Mouse (Mus musculus): ENCODE measurements at regions not wholly inside any gene's neighbourhood (a gene's known extent, or its start where the extent isn't known, plus 50 kb on each side); places are given as distances from the start of the nearest gene placed in this dataset.

DNA sequence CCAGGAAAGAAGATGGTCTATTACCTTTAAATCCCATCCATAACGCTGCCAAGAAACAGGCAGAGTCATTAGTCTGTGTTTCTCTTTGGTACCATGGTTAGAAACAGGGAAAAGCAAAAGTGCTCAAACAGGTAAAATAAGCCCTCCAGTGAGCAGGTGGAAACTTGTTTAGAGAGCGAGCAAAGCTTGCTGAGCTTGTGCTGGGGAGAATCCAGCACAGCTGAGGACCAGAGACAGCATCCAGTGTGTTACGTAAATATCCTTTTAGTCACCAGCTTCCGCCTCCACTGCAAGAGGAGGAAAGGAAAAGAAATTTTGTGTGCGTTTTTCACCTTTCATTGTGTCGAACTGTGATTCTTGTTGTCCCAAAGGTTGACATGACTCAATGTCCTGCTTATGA is 586.0 kb upstream of the A1bg start:
- H3K27ac ChIP-seq, result no peak overlapping the region
- no peak for TF ChIP-seq EP300 (IDR thresholded peaks at IDR 0.05; ENCODE audit: low read depth)
- TF ChIP-seq CTCF (IDR thresholded peaks at IDR 0.05; ENCODE audit: low read depth), result no peak
- no peak for ATAC-seq (ENCODE audit: insufficient read depth)
- no peaks in the 10 kb centered on the region for H3K27me3 ChIP-seq (ENCODE audit: control insufficient read depth, insufficient read depth, low read length)
- 60% methylated on average over 6 of the region's 6 CpGs for WGBS (ENCODE audit: insufficient replicate concordance)
- no peak overlapping the region for H3K4me3 ChIP-seq (ENCODE audit: insufficient read depth in 1 of 2, low read depth in 2 of 2, low read length in 2 of 2)
- DNase-seq (ENCODE audit: low read depth in 3 of 3, low spot score in 3 of 3), result no peak
- no peaks in the 10 kb centered on the region for H3K36me3 ChIP-seq (replicated peaks; ENCODE audit: control insufficient read depth, insufficient read depth, low read depth)
- H3K9ac ChIP-seq (replicated peaks), result no peak overlapping the region
- no peaks in the 10 kb centered on the region for H3K9me3 ChIP-seq (ENCODE audit: control insufficient read depth, low read length)
- H3K4me2 ChIP-seq (ENCODE audit: low read depth), result no peak overlapping the region
- no peaks in the 10 kb centered on the region for H3K4me1 ChIP-seq (replicated peaks; ENCODE audit: control insufficient read depth in 2 of 2, insufficient read depth in 2 of 2, low read length in 1 of 2)

DNA sequence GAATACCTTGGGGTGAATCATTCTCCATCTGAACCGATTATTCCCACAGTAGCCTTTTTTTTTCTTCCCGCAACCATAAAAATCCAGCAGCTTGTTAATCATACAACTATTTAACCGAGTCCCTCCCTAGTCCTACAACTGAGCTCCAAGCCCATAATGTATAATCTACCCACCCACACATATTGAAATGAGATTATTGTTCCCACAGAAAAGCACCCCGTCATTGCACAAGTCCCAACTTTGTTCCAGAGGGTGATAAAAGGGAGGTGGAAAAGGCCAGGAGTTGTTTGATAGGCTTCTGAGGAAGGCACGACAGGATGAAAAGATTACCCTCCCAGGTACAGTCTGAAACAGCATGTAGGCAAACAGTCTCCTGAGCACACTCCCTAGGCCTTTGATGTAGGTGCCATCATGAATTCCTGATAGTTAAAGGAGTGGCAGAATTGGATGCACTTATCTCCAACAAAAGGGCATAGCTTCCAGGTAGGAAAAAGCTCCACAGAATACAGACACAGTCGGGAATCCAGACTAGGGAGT is 583.6 kb upstream of the A1bg start:
- Histone ChIP-seq H3K27me3 (ENCODE audit: control insufficient read depth, insufficient read depth, low read length) (no peaks in the 10 kb centered on the region), H3K36me3 (replicated peaks; ENCODE audit: control insufficient read depth, insufficient read depth, low read depth) (no peaks in the 10 kb centered on the region), H3K4me3 (ENCODE audit: insufficient read depth in 1 of 2, low read depth in 2 of 2, low read length in 2 of 2) (no peak overlapping the region), H3K27ac (no peak overlapping the region), H3K9ac (replicated peaks) (no peak overlapping the region), H3K9me3 (ENCODE audit: control insufficient read depth, low read length) (no peaks in the 10 kb centered on the region), H3K4me1 (replicated peaks; ENCODE audit: control insufficient read depth in 2 of 2, insufficient read depth in 2 of 2, low read length in 1 of 2) (no peaks in the 10 kb centered on the region), H3K4me2 (ENCODE audit: low read depth) (no peak overlapping the region)
- 64% methylated on average over 6 of the region's 6 CpGs for WGBS (ENCODE audit: insufficient replicate concordance)
- no peak for TF ChIP-seq CTCF (IDR thresholded peaks at IDR 0.05; ENCODE audit: low read depth)
- TF ChIP-seq EP300 (IDR thresholded peaks at IDR 0.05; ENCODE audit: low read depth), result no peak
- no peak for DNase-seq (ENCODE audit: low read depth in 3 of 3, low spot score in 3 of 3)
- no peak for ATAC-seq (ENCODE audit: insufficient read depth)

DNA sequence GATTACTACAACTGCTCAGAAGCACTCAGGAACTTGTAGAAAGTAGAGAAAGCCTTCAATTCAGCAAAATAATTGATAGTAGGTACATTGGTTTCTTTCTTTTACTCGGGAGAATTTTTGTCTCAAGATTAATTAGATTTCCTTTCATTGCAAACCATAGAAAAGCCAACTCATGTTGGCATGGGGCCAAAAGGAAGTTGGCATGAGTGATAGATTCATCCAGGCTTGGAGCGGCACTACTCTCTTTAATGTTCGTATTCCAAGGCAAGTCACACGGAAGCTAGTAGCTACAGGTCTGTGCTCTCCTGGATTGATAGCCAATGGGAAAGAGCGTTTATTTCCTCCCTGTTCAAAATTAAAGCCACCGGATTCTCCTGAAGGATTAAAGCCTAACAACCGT is 580.6 kb upstream of the A1bg start:
- no peak for DNase-seq (ENCODE audit: low read depth in 3 of 3, low spot score in 3 of 3)
- H3K9me3 ChIP-seq (ENCODE audit: control insufficient read depth, low read length), result no peaks in the 10 kb centered on the region
- 63% methylated on average over 7 of the region's 7 CpGs for WGBS (ENCODE audit: insufficient replicate concordance)

DNA sequence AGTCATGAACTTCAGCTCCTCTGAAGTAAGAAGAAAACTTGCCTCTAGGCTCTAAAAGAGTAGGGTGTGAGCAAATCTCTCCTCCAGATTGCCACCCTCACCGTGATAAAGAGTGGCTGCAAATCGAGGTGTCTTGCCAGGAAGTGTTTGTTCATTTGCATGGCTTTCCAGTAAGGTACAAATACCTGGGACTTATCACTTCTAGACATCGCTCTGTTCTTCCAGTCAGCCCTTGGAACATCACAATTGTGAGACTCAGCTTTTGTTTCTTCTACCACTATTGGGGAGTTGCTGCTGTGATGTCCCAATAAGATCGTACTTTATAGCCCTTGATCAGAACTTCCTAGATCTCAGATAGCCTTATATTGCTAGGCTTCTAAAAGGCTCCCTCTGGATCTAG is 566.9 kb upstream of the A1bg start:
- H3K27me3 ChIP-seq (ENCODE audit: control insufficient read depth, insufficient read depth, low read length), result no peaks in the 10 kb centered on the region
- no peak overlapping the region for H3K4me2 ChIP-seq (ENCODE audit: low read depth)
- H3K27ac ChIP-seq, result no peak overlapping the region
- H3K36me3 ChIP-seq (replicated peaks; ENCODE audit: control insufficient read depth, insufficient read depth, low read depth), result no peaks in the 10 kb centered on the region
- no peak for TF ChIP-seq EP300 (IDR thresholded peaks at IDR 0.05; ENCODE audit: low read depth)
- no peak for TF ChIP-seq CTCF (IDR thresholded peaks at IDR 0.05; ENCODE audit: low read depth)
- DNase-seq (ENCODE audit: low read depth in 3 of 3, low spot score in 3 of 3), result no peak
- ATAC-seq (ENCODE audit: insufficient read depth), result no peak
- H3K4me3 ChIP-seq (ENCODE audit: insufficient read depth in 1 of 2, low read depth in 2 of 2, low read length in 2 of 2), result no peak overlapping the region
- WGBS (ENCODE audit: insufficient replicate concordance), result 60% methylated on average over 4 of the region's 4 CpGs
- no peaks in the 10 kb centered on the region for H3K4me1 ChIP-seq (replicated peaks; ENCODE audit: control insufficient read depth in 2 of 2, insufficient read depth in 2 of 2, low read length in 1 of 2)
- H3K9me3 ChIP-seq (ENCODE audit: control insufficient read depth, low read length), result no peaks in the 10 kb centered on the region
- H3K9ac ChIP-seq (replicated peaks), result no peak overlapping the region

More for the DNA sequence above, 580.6 kb upstream of the A1bg start:
- H3K4me1 ChIP-seq (replicated peaks; ENCODE audit: control insufficient read depth in 2 of 2, insufficient read depth in 2 of 2, low read length in 1 of 2), result no peaks in the 10 kb centered on the region
- no peaks in the 10 kb centered on the region for H3K27me3 ChIP-seq (ENCODE audit: control insufficient read depth, insufficient read depth, low read length)
- no peak overlapping the region for H3K4me2 ChIP-seq (ENCODE audit: low read depth)
- TF ChIP-seq EP300 (IDR thresholded peaks at IDR 0.05; ENCODE audit: low read depth) (no peak), CTCF (IDR thresholded peaks at IDR 0.05; ENCODE audit: low read depth) (no peak)
- no peak overlapping the region for H3K4me3 ChIP-seq (ENCODE audit: insufficient read depth in 1 of 2, low read depth in 2 of 2, low read length in 2 of 2)
- H3K9ac ChIP-seq (replicated peaks), result no peak overlapping the region
- no peak for ATAC-seq (ENCODE audit: insufficient read depth)
- no peaks in the 10 kb centered on the region for H3K36me3 ChIP-seq (replicated peaks; ENCODE audit: control insufficient read depth, insufficient read depth, low read depth)
- no peak overlapping the region for H3K27ac ChIP-seq

DNA sequence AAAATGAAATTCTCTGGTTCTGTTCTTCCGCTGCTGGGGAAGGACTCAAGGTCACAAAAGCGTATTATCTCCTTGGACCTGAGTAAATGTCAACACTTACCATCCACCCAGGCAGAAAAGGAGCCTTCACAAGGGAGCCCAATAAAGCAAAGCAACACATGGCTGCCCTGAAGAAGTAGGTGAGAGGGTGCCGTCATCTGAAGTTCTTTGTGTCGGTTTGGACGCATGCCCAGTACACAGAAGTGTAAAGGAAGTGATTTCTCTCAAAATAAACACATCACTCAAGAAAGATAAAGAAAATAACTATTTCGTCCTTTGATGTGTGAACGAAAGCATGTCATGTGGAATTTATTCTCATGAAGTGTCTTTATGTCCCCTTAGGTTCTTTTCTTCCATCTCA is 559.0 kb upstream of the A1bg start:
- Histone ChIP-seq H3K4me3 (ENCODE audit: insufficient read depth in 1 of 2, low read depth in 2 of 2, low read length in 2 of 2) (no peak overlapping the region), H3K4me1 (replicated peaks; ENCODE audit: control insufficient read depth in 2 of 2, insufficient read depth in 2 of 2, low read length in 1 of 2) (no peaks in the 10 kb centered on the region), H3K9ac (replicated peaks) (no peak overlapping the region), H3K27ac (no peak overlapping the region), H3K27me3 (ENCODE audit: control insufficient read depth, insufficient read depth, low read length) (no peaks in the 10 kb centered on the region), H3K9me3 (ENCODE audit: control insufficient read depth, low read length) (no peaks in the 10 kb centered on the region), H3K4me2 (ENCODE audit: low read depth) (no peak overlapping the region), H3K36me3 (replicated peaks; ENCODE audit: control insufficient read depth, insufficient read depth, low read depth) (no peaks in the 10 kb centered on the region)
- TF ChIP-seq EP300 (IDR thresholded peaks at IDR 0.05; ENCODE audit: low read depth), result no peak
- DNase-seq (ENCODE audit: low read depth in 3 of 3, low spot score in 3 of 3) (no peak), ATAC-seq (ENCODE audit: insufficient read depth) (no peak)
- 59% methylated on average over 7 of the region's 7 CpGs for WGBS (ENCODE audit: insufficient replicate concordance)
